Mouse (Mus musculus) gastrocnemius, postnatal 36 days (tissue): ENCODE data around the gene Nadk2. TPM values are rescaled to one million over a fixed set of nuclear protein-coding genes. Genes with fewer than 3 reads are reported as not detected.

ENCODE experiments used
- DNase-seq, 2 experiments: peaks; one replicate each; pipeline ENCODE4 v3.0.0; 2022
- intact Hi-C: fragments of 180-260 bp; cut with DNase I; formaldehyde crosslinking; loops from one replicate; pipeline ENCODE4 v1.15.1; 2025
- total RNA-seq, 2 experiments: library from RNA; stranded (reverse); gene quantifications; 2 replicates each; pipeline ENCODE4 v1.2.3; 2021

Gene Nadk2
- total RNA-seq, 2 experiments from 2014 or later = 28.4 to 37.8 TPM

- no peak for DNase-seq
- intact Hi-C loops = no loop called here
Measured at GRCm38 (mm10) chr15:9087421-9087820, 16.4 kb downstream of the Nadk2 start.

- intact Hi-C loops = no loop called here
- DNase-seq = no peak
Measured at GRCm38 (mm10) chr15:9087895-9088682, 17.0 kb downstream of the Nadk2 start.

- intact Hi-C loops = no loop called here
- DNase-seq = no peak
Measured at GRCm38 (mm10) chr15:9088683-9089072, 17.6 kb downstream of the Nadk2 start.

- intact Hi-C loops = no loop called here
- DNase-seq = no peak
Measured at GRCm38 (mm10) chr15:9089136-9089720, 18.2 kb downstream of the Nadk2 start.

- intact Hi-C loops = no loop called here
- no peak for DNase-seq
Measured at GRCm38 (mm10) chr15:9090662-9091061, 19.6 kb downstream of the Nadk2 start.

GRCm38 (mm10) chr15:9093598-9094365 is 22.7 kb downstream of the Nadk2 start:
- DNase-seq = no peak
- intact Hi-C loops = no loop called here

- DNase-seq = no peak
- intact Hi-C loops = no loop called here
Measured at GRCm38 (mm10) chr15:9094366-9094750, 23.3 kb downstream of the Nadk2 start.

GRCm38 (mm10) chr15:9096865-9097264 is 25.8 kb downstream of the Nadk2 start:
- intact Hi-C loops = no loop called here
- no peak for DNase-seq

GRCm38 (mm10) chr15:9100446-9101077 is 29.5 kb downstream of the Nadk2 start:
- DNase-seq = no peak
- intact Hi-C loops = no loop called here

GRCm38 (mm10) chr15:9106303-9107074 is 35.4 kb downstream of the Nadk2 start:
- no peak for DNase-seq
- intact Hi-C loops = no loop called here

- intact Hi-C loops = no loop called here
- no peak for DNase-seq
Measured at GRCm38 (mm10) chr15:9110526-9111347, 39.7 kb downstream of the Nadk2 start.

- intact Hi-C loops = no loop called here
- DNase-seq = no peak
Measured at GRCm38 (mm10) chr15:9111648-9112047, 40.6 kb downstream of the Nadk2 start.

- DNase-seq = no peak
- intact Hi-C loops = no loop called here
Measured at GRCm38 (mm10) chr15:9113556-9113955, 42.5 kb downstream of the Nadk2 start.

GRCm38 (mm10) chr15:9114131-9114530 is 43.1 kb downstream of the Nadk2 start:
- DNase-seq = no peak
- intact Hi-C loops = no loop called here

- no peak for DNase-seq
Measured at GRCm38 (mm10) chr15:9114599-9114998, 43.5 kb downstream of the Nadk2 start.

GRCm38 (mm10) chr15:9118852-9119251 is 47.8 kb downstream of the Nadk2 start:
- no peak for DNase-seq
- intact Hi-C loops = no loop called here

More at GRCm38 (mm10) chr15:9114599-9114998, 43.5 kb downstream of the Nadk2 start:
- intact Hi-C loops = no loop called here

GRCm38 (mm10) chr15:9120081-9120480 is 49.0 kb downstream of the Nadk2 start:
- intact Hi-C loops = loop anchor here (10.0 kb wide), 1 partner anchor 475 kb away; no protein-coding TSS in a partner anchor
- DNase-seq = no peak

- no peak for DNase-seq
- intact Hi-C loops = loop anchor here (10.0 kb wide), 1 partner anchor 472 kb away; no protein-coding TSS in a partner anchor
Measured at GRCm38 (mm10) chr15:9122989-9123388, 51.9 kb downstream of the Nadk2 start.

- DNase-seq = no peak
Measured at GRCm38 (mm10) chr15:9124856-9125255, 53.8 kb downstream of the Nadk2 start.

More at GRCm38 (mm10) chr15:9124856-9125255, 53.8 kb downstream of the Nadk2 start:
- intact Hi-C loops = loop anchor here (10.0 kb wide), 1 partner anchor 470 kb away; no protein-coding TSS in a partner anchor
